Mouse (Mus musculus): Measurements from ENCODE around the gene Med13. TPM values are rescaled to one million over a fixed set of nuclear protein-coding genes. Genes with fewer than 3 reads are reported as not detected.
"Not testable (repeated sequence)": the region's sequence is repeated elsewhere in the genome, so short reads cannot be mapped to it uniquely, and the experiment has no call there.

Med13 gene
- polyA plus RNA-seq, 1 experiment from 2014 or later, result 12.1 TPM

GRCm38 (mm10) chr11:86351766-86352315 is 5.6 kb downstream of the Med13 start:
- ATAC-seq (replicated peaks; ENCODE audit: insufficient number of reproducible peaks, low FRiP score, low TSS enrichment, low read depth) (no peak), DNase-seq (ENCODE audit: low spot score) (no peak)
- Histone ChIP-seq H3K9me3 (replicated peaks; ENCODE audit: control insufficient read depth, low read length) (no peaks in the 10 kb centered on the region), H3K27ac (replicated peaks; ENCODE audit: low read depth, low read length) (no peak overlapping the region), H3K9ac (replicated peaks; ENCODE audit: low read length) (no peak overlapping the region), H3K27me3 (ENCODE audit: control insufficient read depth, insufficient read depth, low read length) (no peaks in the 10 kb centered on the region), H3K4me3 (ENCODE audit: low read depth, low read length) (no peak overlapping the region), H3K4me2 (ENCODE audit: low read depth, low read length) (no peak overlapping the region), H3K4me1 (ENCODE audit: control insufficient read depth, insufficient read depth, low read length) (no peaks in the 10 kb centered on the region), H3K36me3 (replicated peaks; ENCODE audit: control insufficient read depth, insufficient read depth, low read depth, low read length) (no peaks in the 10 kb centered on the region)
- 49% methylated on average over 3 of the region's 3 CpGs for WGBS

GRCm38 (mm10) chr11:86350636-86351138 is 6.7 kb downstream of the Med13 start:
- 0 out of 2 replicates have a peak, but pooled peaks cover 2% of the 10 kb centered on the region for H3K36me3 ChIP-seq (replicated peaks; ENCODE audit: control insufficient read depth, insufficient read depth, low read depth, low read length)
- H3K4me3 ChIP-seq (ENCODE audit: low read depth, low read length), result no peak overlapping the region
- no peaks in the 10 kb centered on the region for H3K4me1 ChIP-seq (ENCODE audit: control insufficient read depth, insufficient read depth, low read length)
- no peaks in the 10 kb centered on the region for H3K9me3 ChIP-seq (replicated peaks; ENCODE audit: control insufficient read depth, low read length)
- no peak overlapping the region for H3K9ac ChIP-seq (replicated peaks; ENCODE audit: low read length)
- H3K27me3 ChIP-seq (ENCODE audit: control insufficient read depth, insufficient read depth, low read length), result no peaks in the 10 kb centered on the region
- DNase-seq (ENCODE audit: low spot score) (no peak), ATAC-seq (replicated peaks; ENCODE audit: insufficient number of reproducible peaks, low FRiP score, low TSS enrichment, low read depth) (no peak)
- no peak overlapping the region for H3K27ac ChIP-seq (replicated peaks; ENCODE audit: low read depth, low read length)
- 80% methylated on average over 1 of the region's 1 CpGs for WGBS
- no peak overlapping the region for H3K4me2 ChIP-seq (ENCODE audit: low read depth, low read length)

GRCm38 (mm10) chr11:86349325-86349724 is 8.1 kb downstream of the Med13 start:
- Histone ChIP-seq H3K9ac (replicated peaks; ENCODE audit: low read length) (no peak overlapping the region), H3K27ac (replicated peaks; ENCODE audit: low read depth, low read length) (no peak overlapping the region), H3K27me3 (ENCODE audit: control insufficient read depth, insufficient read depth, low read length) (no peaks in the 10 kb centered on the region), H3K4me2 (ENCODE audit: low read depth, low read length) (no peak overlapping the region), H3K36me3 (replicated peaks; ENCODE audit: control insufficient read depth, insufficient read depth, low read depth, low read length) (peaks cover 2% of the 10 kb centered on the region; the same call in 1 of the 2 replicates), H3K4me1 (ENCODE audit: control insufficient read depth, insufficient read depth, low read length) (no peaks in the 10 kb centered on the region), H3K4me3 (ENCODE audit: low read depth, low read length) (no peak overlapping the region), H3K9me3 (replicated peaks; ENCODE audit: control insufficient read depth, low read length) (no peaks in the 10 kb centered on the region)
- no peak for DNase-seq (ENCODE audit: low spot score)
- ATAC-seq (replicated peaks; ENCODE audit: insufficient number of reproducible peaks, low FRiP score, low TSS enrichment, low read depth), result no peak
- WGBS, result 56% methylated on average over 2 of the region's 2 CpGs

- no peak overlapping the region for H3K4me2 ChIP-seq (ENCODE audit: low read depth, low read length)
- no peak overlapping the region for H3K4me3 ChIP-seq (ENCODE audit: low read depth, low read length)
- H3K36me3 ChIP-seq (replicated peaks; ENCODE audit: control insufficient read depth, insufficient read depth, low read depth, low read length), result peaks cover 2% of the 10 kb centered on the region; the same call in 1 of the 2 replicates
- DNase-seq (ENCODE audit: low spot score) (no peak), ATAC-seq (replicated peaks; ENCODE audit: insufficient number of reproducible peaks, low FRiP score, low TSS enrichment, low read depth) (no peak)
- H3K9me3 ChIP-seq (replicated peaks; ENCODE audit: control insufficient read depth, low read length), result no peaks in the 10 kb centered on the region
- H3K27me3 ChIP-seq (ENCODE audit: control insufficient read depth, insufficient read depth, low read length), result no peaks in the 10 kb centered on the region
- no peaks in the 10 kb centered on the region for H3K4me1 ChIP-seq (ENCODE audit: control insufficient read depth, insufficient read depth, low read length)
- no peak overlapping the region for H3K27ac ChIP-seq (replicated peaks; ENCODE audit: low read depth, low read length)
- no peak overlapping the region for H3K9ac ChIP-seq (replicated peaks; ENCODE audit: low read length)
Observed at GRCm38 (mm10) chr11:86348872-86349271, 8.5 kb downstream of the Med13 start.

- Histone ChIP-seq H3K4me2 (ENCODE audit: low read depth, low read length) (no peak overlapping the region), H3K27me3 (ENCODE audit: control insufficient read depth, insufficient read depth, low read length) (no peaks in the 10 kb centered on the region), H3K27ac (replicated peaks; ENCODE audit: low read depth, low read length) (no peak overlapping the region), H3K4me3 (ENCODE audit: low read depth, low read length) (no peak overlapping the region), H3K36me3 (replicated peaks; ENCODE audit: control insufficient read depth, insufficient read depth, low read depth, low read length) (peaks cover 2% of the 10 kb centered on the region; the same call in 1 of the 2 replicates), H3K9me3 (replicated peaks; ENCODE audit: control insufficient read depth, low read length) (no peaks in the 10 kb centered on the region), H3K9ac (replicated peaks; ENCODE audit: low read length) (no peak overlapping the region), H3K4me1 (ENCODE audit: control insufficient read depth, insufficient read depth, low read length) (no peaks in the 10 kb centered on the region)
- 73% methylated on average over 5 of the region's 5 CpGs for WGBS
- ATAC-seq (replicated peaks; ENCODE audit: insufficient number of reproducible peaks, low FRiP score, low TSS enrichment, low read depth), result no peak
- DNase-seq (ENCODE audit: low spot score), result peak; percentile 30
Observed at GRCm38 (mm10) chr11:86347387-86348122, 9.8 kb downstream of the Med13 start.

- H3K4me3 ChIP-seq (ENCODE audit: low read depth, low read length), result no peak overlapping the region
- H3K9ac ChIP-seq (replicated peaks; ENCODE audit: low read length), result no peak overlapping the region
- peaks cover 2% of the 10 kb centered on the region; the same call in 1 of the 2 replicates for H3K36me3 ChIP-seq (replicated peaks; ENCODE audit: control insufficient read depth, insufficient read depth, low read depth, low read length)
- no peaks in the 10 kb centered on the region for H3K9me3 ChIP-seq (replicated peaks; ENCODE audit: control insufficient read depth, low read length)
- H3K27me3 ChIP-seq (ENCODE audit: control insufficient read depth, insufficient read depth, low read length), result no peaks in the 10 kb centered on the region
- ATAC-seq (replicated peaks; ENCODE audit: insufficient number of reproducible peaks, low FRiP score, low TSS enrichment, low read depth) (no peak), DNase-seq (ENCODE audit: low spot score) (no peak)
- no peaks in the 10 kb centered on the region for H3K4me1 ChIP-seq (ENCODE audit: control insufficient read depth, insufficient read depth, low read length)
- no peak overlapping the region for H3K4me2 ChIP-seq (ENCODE audit: low read depth, low read length)
- WGBS, result 86% methylated on average over 3 of the region's 3 CpGs
- no peak overlapping the region for H3K27ac ChIP-seq (replicated peaks; ENCODE audit: low read depth, low read length)
Observed at GRCm38 (mm10) chr11:86346525-86346924, 10.9 kb downstream of the Med13 start.

- H3K9me3 ChIP-seq (replicated peaks; ENCODE audit: control insufficient read depth, low read length); ATAC-seq (replicated peaks; ENCODE audit: insufficient number of reproducible peaks, low FRiP score, low TSS enrichment, low read depth); H3K9ac ChIP-seq (replicated peaks; ENCODE audit: low read length); H3K36me3 ChIP-seq (replicated peaks; ENCODE audit: control insufficient read depth, insufficient read depth, low read depth, low read length); DNase-seq (ENCODE audit: low spot score); H3K4me3 ChIP-seq (ENCODE audit: low read depth, low read length); H3K27ac ChIP-seq (replicated peaks; ENCODE audit: low read depth, low read length); H3K4me2 ChIP-seq (ENCODE audit: low read depth, low read length); H3K4me1 ChIP-seq (ENCODE audit: control insufficient read depth, insufficient read depth, low read length); H3K27me3 ChIP-seq (ENCODE audit: control insufficient read depth, insufficient read depth, low read length): not testable (repeated sequence)
- 97% methylated on average over 1 of the region's 1 CpGs for WGBS
Observed at GRCm38 (mm10) chr11:86344940-86345339, 12.5 kb downstream of the Med13 start.

- WGBS, result 84% methylated on average over 5 of the region's 5 CpGs
- ATAC-seq (replicated peaks; ENCODE audit: insufficient number of reproducible peaks, low FRiP score, low TSS enrichment, low read depth), result no peak
Observed at GRCm38 (mm10) chr11:86324251-86324650, 33.2 kb downstream of the Med13 start.

More at GRCm38 (mm10) chr11:86324251-86324650, 33.2 kb downstream of the Med13 start:
- DNase-seq (ENCODE audit: low spot score), result no peak
- Histone ChIP-seq H3K4me3 (ENCODE audit: low read depth, low read length) (no peak overlapping the region), H3K36me3 (replicated peaks; ENCODE audit: control insufficient read depth, insufficient read depth, low read depth, low read length) (no peaks in the 10 kb centered on the region; the same call in 1 of the 2 replicates), H3K9ac (replicated peaks; ENCODE audit: low read length) (no peak overlapping the region), H3K27ac (replicated peaks; ENCODE audit: low read depth, low read length) (no peak overlapping the region), H3K27me3 (ENCODE audit: control insufficient read depth, insufficient read depth, low read length) (no peaks in the 10 kb centered on the region), H3K4me2 (ENCODE audit: low read depth, low read length) (no peak overlapping the region), H3K9me3 (replicated peaks; ENCODE audit: control insufficient read depth, low read length) (no peaks in the 10 kb centered on the region), H3K4me1 (ENCODE audit: control insufficient read depth, insufficient read depth, low read length) (no peaks in the 10 kb centered on the region)
